Mouse (Mus musculus) intestine, postnatal 0 days (tissue): ENCODE data around the gene Traf3. TPM values are rescaled to one million over a fixed set of nuclear protein-coding genes. Genes with fewer than 3 reads are reported as not detected.

Source experiments
- ATAC-seq: fragments of 200-750 bp; cut with Nextera tagmentation; 2 replicates; pipeline ENCODE4 v1.8.0; 2017; ENCODE audit warnings: mild to moderate bottlenecking, moderate TSS enrichment, moderate library complexity
- H3K27ac ChIP-seq: fragments of 300-500 bp; sonication (generic); 2 replicates; pipeline ENCODE4 v1.5.1; 2014; ENCODE audit warnings: mild to moderate bottlenecking, low read depth, low read length, moderate library complexity
- H3K27me3 ChIP-seq: fragments of 300-500 bp; sonication (generic); replicated peaks from 2 replicates; pipeline ENCODE4 v1.6.1; 2014; ENCODE audit warnings: low read length, mixed read lengths; ENCODE audit not compliant: control insufficient read depth, insufficient read depth
- H3K36me3 ChIP-seq: fragments of 300-500 bp; sonication (generic); 2 replicates; pipeline ENCODE4 v1.6.1; 2014; ENCODE audit warnings: mild to moderate bottlenecking, moderate library complexity; ENCODE audit not compliant: control insufficient read depth, insufficient read depth
- H3K4me1 ChIP-seq: fragments of 300-500 bp; sonication (generic); replicated peaks from 2 replicates; pipeline ENCODE4 v1.6.1; 2014; ENCODE audit warnings: antibody characterized with exemption, low read length, mixed read lengths; ENCODE audit not compliant: control insufficient read depth, insufficient read depth
- H3K4me2 ChIP-seq: fragments of 300-500 bp; sonication (generic); replicated peaks from 2 replicates; pipeline ENCODE4 v1.6.1; 2014; ENCODE audit warnings: low read depth, mild to moderate bottlenecking, moderate library complexity
- H3K4me3 ChIP-seq: fragments of 300-500 bp; sonication (generic); 2 replicates; pipeline ENCODE4 v1.5.1; 2014; ENCODE audit warnings: low read depth, low read length
- H3K9ac ChIP-seq: fragments of 300-500 bp; sonication (generic); 2 replicates; pipeline ENCODE4 v1.6.1; 2014; ENCODE audit warnings: mild to moderate bottlenecking, low read depth, low read length
- H3K9me3 ChIP-seq: fragments of 300-500 bp; sonication (generic); 2 replicates; pipeline ENCODE4 v1.6.1; 2016; ENCODE audit warnings: mixed run types; ENCODE audit not compliant: control insufficient read depth
- CTCF ChIP-seq: sonication (generic); IDR thresholded peaks from 2 replicates; pipeline ENCODE4 v1.5.1; 2016; ENCODE audit warnings: low read depth, mild to moderate bottlenecking, control low read depth, antibody characterized with exemption, moderate library complexity
- WGBS: fragments of 180-500 bp; shearing (Covaris S2); extraction: QIAGEN DNeasy Blood & Tissue Kit; methylation state at CpG from one replicate; pipeline ENCODE4 v1.1.7; 2014; 5-methylcytosine and 5-hydroxymethylcytosine counted together
- polyA plus RNA-seq: library from polyadenylated mRNA; unstranded; fragments of >200 nt; fragmentation: Nextera tagmentation; extraction: Ambion mirVana; gene quantifications from 2 replicates; pipeline ENCODE4 v1.2.1, GENCODE M21; 2015

Gene Traf3
- polyA plus RNA-seq, 1 experiment from 2014 or later = 4.0 TPM

DNA sequence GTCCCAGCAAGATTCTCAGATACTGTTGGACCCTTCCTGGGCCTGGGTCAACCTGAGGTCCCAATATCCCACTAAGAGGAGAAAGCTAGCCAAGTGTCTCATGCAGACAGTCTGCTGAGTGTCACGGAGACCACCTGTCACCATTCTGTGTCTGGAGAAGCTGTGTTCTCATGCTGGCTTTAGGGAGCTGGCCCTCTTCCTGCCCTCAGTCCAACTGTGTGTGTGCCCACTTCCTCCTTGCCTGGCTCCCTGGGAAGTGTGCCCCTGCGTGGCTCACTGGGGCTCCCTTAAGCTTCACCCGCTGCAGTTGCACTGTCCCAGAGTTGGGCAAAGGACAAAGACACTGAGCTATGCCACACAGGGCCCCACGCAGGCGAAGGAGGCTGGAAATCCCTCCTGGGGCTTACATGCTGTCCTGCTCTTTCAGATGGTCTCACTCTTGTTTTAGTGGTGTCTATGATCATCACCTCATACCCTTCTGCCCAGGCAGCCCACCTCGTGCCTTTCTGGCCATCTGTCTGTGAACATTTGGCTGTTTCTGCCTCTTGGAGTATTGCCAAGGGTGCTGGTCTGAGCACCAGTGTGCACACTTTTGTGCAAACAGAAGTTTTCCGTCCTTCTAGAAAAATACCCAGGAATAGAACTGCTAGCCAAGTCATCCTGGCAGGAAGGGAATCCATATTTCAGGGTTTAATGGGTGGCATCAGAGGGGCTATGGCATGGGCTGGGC lies 13.0 kb upstream of the Traf3 start:
- no peak overlapping the region for H3K27ac ChIP-seq
- no peaks in the 10 kb centered on the region for H3K4me1 ChIP-seq
- H3K9me3 ChIP-seq = no peaks in the 10 kb centered on the region
- ATAC-seq = no peak
- H3K4me3 ChIP-seq = no peak overlapping the region
- WGBS = 66% methylated on average over 7 of the region's 7 CpGs
- no peak overlapping the region for H3K9ac ChIP-seq
- no peak overlapping the region for H3K4me2 ChIP-seq
- no peak for TF ChIP-seq CTCF
- H3K27me3 ChIP-seq = no peaks in the 10 kb centered on the region
- H3K36me3 ChIP-seq = no peaks in the 10 kb centered on the region

DNA sequence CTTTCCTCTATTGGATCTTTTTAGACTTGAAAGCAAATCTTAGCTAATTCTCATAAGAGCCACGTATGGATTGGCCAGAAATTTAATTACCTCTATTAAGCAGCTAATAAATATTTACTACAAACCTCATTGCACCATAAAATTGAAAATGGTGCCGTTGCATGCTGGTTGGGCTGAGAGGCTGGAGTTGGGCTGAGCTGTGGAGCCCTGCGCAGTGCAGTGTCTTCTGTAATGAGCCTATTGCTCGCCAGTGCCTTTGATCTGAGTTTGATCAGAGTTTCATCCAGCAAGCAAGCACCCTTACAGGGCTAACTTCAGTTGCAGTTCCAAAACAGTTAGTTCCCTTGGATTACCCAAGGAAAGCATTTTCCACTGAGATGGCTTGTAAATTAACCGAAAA lies 12.2 kb upstream of the Traf3 start:
- no peak overlapping the region for H3K9ac ChIP-seq
- no peaks in the 10 kb centered on the region for H3K4me1 ChIP-seq
- ATAC-seq = no peak
- no peak overlapping the region for H3K27ac ChIP-seq
- 60% methylated on average over 5 of the region's 5 CpGs for WGBS
- no peaks in the 10 kb centered on the region for H3K27me3 ChIP-seq
- H3K4me3 ChIP-seq = no peak overlapping the region
- H3K9me3 ChIP-seq = no peaks in the 10 kb centered on the region
- no peak overlapping the region for H3K4me2 ChIP-seq
- TF ChIP-seq CTCF = no peak
- H3K36me3 ChIP-seq = no peaks in the 10 kb centered on the region

DNA sequence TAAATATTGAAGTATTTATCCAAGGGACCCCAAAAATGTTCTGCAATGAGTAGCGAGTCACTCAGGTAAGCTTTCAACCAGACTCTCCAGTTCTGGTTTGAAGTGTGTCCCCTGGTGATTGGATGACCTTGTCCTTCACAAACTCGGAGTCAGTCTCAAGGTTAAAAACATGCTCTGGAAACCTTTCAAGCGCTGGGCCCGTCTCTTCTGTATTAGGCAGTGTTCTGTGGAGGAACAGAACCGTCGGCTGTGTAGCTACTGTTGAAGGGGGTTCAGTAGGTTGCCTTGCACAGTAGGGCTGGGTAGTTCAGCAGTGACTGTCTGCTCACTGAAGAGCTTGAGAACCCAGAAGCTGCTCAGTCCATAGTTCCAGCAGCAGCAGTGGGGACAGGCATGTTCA lies 11.5 kb upstream of the Traf3 start:
- ATAC-seq = no peak
- Histone ChIP-seq H3K9me3 (no peaks in the 10 kb centered on the region), H3K9ac (no peak overlapping the region), H3K36me3 (no peaks in the 10 kb centered on the region), H3K4me3 (no peak overlapping the region), H3K4me1 (no peaks in the 10 kb centered on the region), H3K27ac (no peak overlapping the region), H3K4me2 (no peak overlapping the region), H3K27me3 (no peaks in the 10 kb centered on the region)
- 84% methylated on average over 6 of the region's 6 CpGs for WGBS
- no peak for TF ChIP-seq CTCF

DNA sequence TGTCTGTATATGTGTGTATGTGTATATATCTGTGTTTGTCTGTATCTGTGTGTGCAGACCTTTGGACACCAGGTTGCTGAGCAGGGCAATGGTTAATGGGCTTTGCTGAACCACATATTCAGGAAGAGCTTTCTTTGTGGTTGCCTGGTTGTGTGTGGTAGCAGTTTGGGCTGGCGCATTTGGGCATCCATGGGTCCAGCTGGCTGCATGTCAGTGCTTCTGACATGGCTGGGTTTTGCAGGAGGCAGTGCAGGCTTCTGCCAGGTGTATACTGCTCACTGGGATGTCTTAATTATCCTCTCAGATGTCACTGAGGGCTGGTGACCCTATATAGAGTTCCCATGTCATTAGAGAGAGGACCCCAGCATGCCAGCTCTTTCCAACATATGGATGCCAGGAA lies 10.4 kb upstream of the Traf3 start:
- no peaks in the 10 kb centered on the region for H3K27me3 ChIP-seq
- no peak for ATAC-seq
- no peak for TF ChIP-seq CTCF
- H3K9ac ChIP-seq = no peak overlapping the region
- no peak overlapping the region for H3K4me3 ChIP-seq
- H3K9me3 ChIP-seq = no peaks in the 10 kb centered on the region
- H3K27ac ChIP-seq = no peak overlapping the region
- H3K4me1 ChIP-seq = no peaks in the 10 kb centered on the region
- no peak overlapping the region for H3K4me2 ChIP-seq
- H3K36me3 ChIP-seq = no peaks in the 10 kb centered on the region
- 97% methylated on average over 1 of the region's 1 CpGs for WGBS

DNA sequence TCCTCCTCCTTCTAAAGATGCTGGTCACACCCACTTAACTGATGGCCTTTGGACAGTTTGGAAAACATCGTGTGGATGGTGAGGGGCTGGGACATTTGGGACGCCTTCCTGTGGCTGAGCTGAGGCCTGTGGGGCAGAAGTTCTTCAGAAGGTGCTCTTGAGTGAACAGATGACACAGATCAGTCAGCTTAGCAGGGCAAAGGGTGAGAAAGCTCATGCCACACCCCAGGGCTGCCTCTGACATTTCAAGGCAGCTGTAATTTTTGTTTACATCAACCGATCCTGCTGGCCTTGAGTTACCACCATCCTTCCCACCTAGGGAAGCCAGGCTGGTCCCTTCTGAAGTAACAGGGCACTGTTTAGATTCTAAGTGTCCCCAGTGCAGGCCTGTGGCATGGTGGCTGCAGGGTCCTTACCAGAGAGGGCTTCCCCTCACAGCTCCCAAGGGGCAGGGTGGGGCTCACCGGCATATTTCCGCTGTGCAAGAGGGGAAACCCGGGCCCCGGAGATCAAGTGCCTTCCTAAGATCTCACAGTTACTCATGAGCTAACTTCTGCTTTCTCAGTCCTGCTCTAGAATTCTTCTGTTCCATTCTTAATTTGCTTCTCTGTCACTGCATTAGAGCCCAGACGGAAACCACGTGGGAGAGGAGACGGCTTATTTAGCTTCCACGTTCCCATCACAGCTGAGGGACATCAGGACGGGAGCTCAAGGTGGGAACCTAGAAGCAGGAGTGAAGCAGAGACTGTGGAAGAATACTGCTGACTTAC lies 6.3 kb upstream of the Traf3 start:
- Histone ChIP-seq H3K9me3 (no peaks in the 10 kb centered on the region), H3K27ac (no peak overlapping the region), H3K4me1 (0 out of 2 replicates have a peak, but pooled peaks cover 4% of the 10 kb centered on the region), H3K27me3 (no peaks in the 10 kb centered on the region), H3K36me3 (no peaks in the 10 kb centered on the region), H3K4me2 (no peak overlapping the region), H3K9ac (no peak overlapping the region), H3K4me3 (no peak overlapping the region)
- TF ChIP-seq CTCF = no peak
- ATAC-seq = peak; percentile 7; the same call in 1 of the 2 replicates
- 28% methylated on average over 12 of the region's 12 CpGs for WGBS

DNA sequence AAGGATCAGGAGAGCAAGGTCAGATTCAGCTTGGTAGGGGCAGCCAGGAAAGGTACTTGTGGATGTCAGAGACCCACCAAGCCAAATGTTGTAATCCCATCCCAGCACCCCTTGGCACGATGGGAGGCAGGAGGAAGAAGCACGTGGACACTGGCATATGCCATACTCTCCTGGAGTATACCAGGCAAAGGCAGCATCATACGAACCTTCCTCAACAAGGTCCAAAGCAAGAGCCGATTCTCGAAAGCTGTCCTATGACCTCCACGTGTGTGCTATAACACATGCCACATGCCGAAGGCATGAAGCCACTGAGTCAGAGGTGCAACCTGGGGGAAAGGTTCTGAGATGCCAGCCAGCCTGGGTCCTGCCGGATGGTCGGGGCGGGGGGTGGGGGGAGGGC lies 5.3 kb upstream of the Traf3 start:
- H3K9me3 ChIP-seq = no peaks in the 10 kb centered on the region
- H3K9ac ChIP-seq = no peak overlapping the region
- no peaks in the 10 kb centered on the region for H3K27me3 ChIP-seq
- H3K4me2 ChIP-seq = no peak overlapping the region
- H3K36me3 ChIP-seq = no peaks in the 10 kb centered on the region
- no peak for TF ChIP-seq CTCF
- 0 out of 2 replicates have a peak, but pooled peaks cover 4% of the 10 kb centered on the region for H3K4me1 ChIP-seq
- H3K4me3 ChIP-seq = no peak overlapping the region
- 91% methylated on average over 10 of the region's 10 CpGs for WGBS
- ATAC-seq = no peak
- no peak overlapping the region for H3K27ac ChIP-seq
